Mouse (Mus musculus): ENCODE data around the gene Gm3187. TPM values are rescaled to one million over a fixed set of nuclear protein-coding genes. Genes with fewer than 3 reads are reported as not detected.

The Gm3187 gene
- not detected in 2 replicates for polyA plus RNA-seq (2021; fragmentation: Nextera tagmentation)
- long read RNA-seq, experiment 1: 0 reads
- long read RNA-seq, experiment 2: 0 reads

GRCm38 (mm10) chr14:5483907-5484306 is at the start of gene Gm3187:
Gene Gm3187, plus strand, starts transcription at chr14:5484207.

GRCm38 (mm10) chr14:5455367-5455766 is 28.6 kb upstream of the Gm3187 start, which contains the start of gene Gm3194:
Gene Gm3194, minus strand, starts transcription at chr14:5455467.

GRCm38 (mm10) chr14:5477730-5478129 is 6.3 kb upstream of the Gm3187 start, which contains the start of gene Gm8246:
Gene Gm8246, minus strand, starts transcription at chr14:5477830.

GRCm38 (mm10) chr14:5501374-5501773 is 17.4 kb downstream of the Gm3187 start, which contains the start of gene Gm3488:
Gene Gm3488, plus strand, starts transcription at chr14:5501674.

GRCm38 (mm10) chr14:5538196-5538595 is 54.2 kb downstream of the Gm3187 start, which contains the start of gene Gm3532:
Gene Gm3532, plus strand, starts transcription at chr14:5538496.

Other genes with a start within 250 kb of the Gm3187 start
- not detected in 2 replicates for gene Gm3526, start 223.6 kb upstream of the Gm3187 start, polyA plus RNA-seq (2021; fragmentation: Nextera tagmentation)
- not detected in 2 replicates for gene Gm3542, start 149.3 kb upstream of the Gm3187 start, polyA plus RNA-seq (2021; fragmentation: Nextera tagmentation)
- gene Gm3500, start 95.2 kb upstream of the Gm3187 start, polyA plus RNA-seq (2021; fragmentation: Nextera tagmentation): not detected in 2 replicates
- 0.26 and 0.49 TPM in 2 replicates for gene Gm3194, start 28.7 kb upstream of the Gm3187 start, polyA plus RNA-seq (2021; fragmentation: Nextera tagmentation)
- gene Gm8246, start 6.4 kb upstream of the Gm3187 start, polyA plus RNA-seq (2021; fragmentation: Nextera tagmentation): not detected in 2 replicates
- gene Gm3488, start 17.5 kb downstream of the Gm3187 start, polyA plus RNA-seq (2021; fragmentation: Nextera tagmentation): 0.79 and 1.3 TPM in 2 replicates
- gene Gm3532, start 54.3 kb downstream of the Gm3187 start, polyA plus RNA-seq (2021; fragmentation: Nextera tagmentation): not detected in 2 replicates
- gene Gm8265, start 148.8 kb downstream of the Gm3187 start, polyA plus RNA-seq (2021; fragmentation: Nextera tagmentation): not detected in 2 replicates
- gene Gm9603, start 203.2 kb downstream of the Gm3187 start, polyA plus RNA-seq (2021; fragmentation: Nextera tagmentation): not detected in 2 replicates